Mouse (Mus musculus) small intestine, adult 2 months (tissue): ENCODE results near the gene Cda. TPM values are rescaled to one million over a fixed set of nuclear protein-coding genes. Genes with fewer than 3 reads are reported as not detected.
"Not testable (repeated sequence)": the region's sequence is repeated elsewhere in the genome, so short reads cannot be mapped to it uniquely, and the experiment has no call there.

Experiments used
- H3K27ac ChIP-seq: fragments of 200-500 bp; 2 replicates; pipeline ENCODE4 v1.5.1; 2012; ENCODE audit warnings: low read depth, low read length, control low read depth, inconsistent platforms; ENCODE audit not compliant: insufficient read depth
- H3K27me3 ChIP-seq: fragments of 200-500 bp; 2 replicates; pipeline ENCODE4 v1.6.1; 2012; ENCODE audit warnings: mild to moderate bottlenecking, moderate library complexity, low read length, inconsistent platforms; ENCODE audit not compliant: control insufficient read depth, insufficient read depth
- H3K36me3 ChIP-seq: fragments of 200-500 bp; 2 replicates; pipeline ENCODE4 v1.6.1; 2012; ENCODE audit warnings: mild to moderate bottlenecking, low read length, control low read depth, inconsistent platforms; ENCODE audit not compliant: control insufficient read depth, insufficient read depth
- H3K4me1 ChIP-seq: fragments of 200-500 bp; 2 replicates; pipeline ENCODE4 v1.6.1; 2012; ENCODE audit warnings: low read length, inconsistent platforms, mixed read lengths; ENCODE audit not compliant: control insufficient read depth, insufficient read depth, insufficient read length
- H3K4me3 ChIP-seq: fragments of 200-500 bp; 2 replicates; pipeline ENCODE4 v1.5.1; 2012; ENCODE audit warnings: low read depth, mild to moderate bottlenecking, control low read depth, inconsistent platforms, low read length, moderate library complexity
- CTCF ChIP-seq: fragments of 200-500 bp; IDR thresholded peaks from 2 replicates; pipeline ENCODE4 v1.5.1; 2012; ENCODE audit warnings: low read depth, mild to moderate bottlenecking, control low read depth, inconsistent platforms, low read length, moderate library complexity, mixed read lengths; ENCODE audit not compliant: insufficient replicate concordance, insufficient read length; ENCODE audit errors: extremely low read depth
- POLR2A ChIP-seq: fragments of 200-500 bp; IDR thresholded peaks from 2 replicates; pipeline ENCODE4 v1.6.1; 2012; ENCODE audit warnings: low read depth, mild to moderate bottlenecking, control low read depth, inconsistent platforms, low read length, moderate library complexity
- WGBS: fragments of 180-500 bp; shearing (Covaris S2); methylation state at CpG from one replicate; pipeline ENCODE4 v1.1.7; 2018; 5-methylcytosine and 5-hydroxymethylcytosine counted together
- polyA plus RNA-seq: library from polyadenylated mRNA; depleted of rRNA; stranded (reverse); fragments of >200 nt; gene quantifications from 2 replicates; pipeline ENCODE4 v1.2.3, GENCODE M21; 2012

Cda gene
- polyA plus RNA-seq, 1 experiment = 419 TPM

GRCm38 (mm10) chr4:138335648-138336047 lies 32.1 kb downstream of the Cda start:
- Histone ChIP-seq H3K27ac (no peak overlapping the region), H3K4me1 (peaks cover 12% of the 10 kb centered on the region), H3K36me3 (peaks cover 7% of the 10 kb centered on the region), H3K4me3 (no peak overlapping the region), H3K27me3 (no peaks in the 10 kb centered on the region)
- WGBS = 87% methylated on average over 6 of the region's 6 CpGs
- TF ChIP-seq CTCF (peak; percentile 12; the same call in 1 of the 2 replicates), POLR2A (no peak)

- H3K27me3 ChIP-seq = no peaks in the 10 kb centered on the region
- 86% methylated on average over 12 of the region's 12 CpGs for WGBS
- H3K4me3 ChIP-seq = no peak overlapping the region
- no peak overlapping the region for H3K27ac ChIP-seq
- H3K36me3 ChIP-seq = peaks cover 4% of the 10 kb centered on the region
- peaks cover 12% of the 10 kb centered on the region for H3K4me1 ChIP-seq
- no peak for TF ChIP-seq CTCF
- no peak for TF ChIP-seq POLR2A
Measured at GRCm38 (mm10) chr4:138335036-138335435, 32.8 kb downstream of the Cda start.

GRCm38 (mm10) chr4:138333135-138333534 lies 34.7 kb downstream of the Cda start:
- no peak overlapping the region for H3K4me3 ChIP-seq
- H3K27me3 ChIP-seq = no peaks in the 10 kb centered on the region
- no peaks in the 10 kb centered on the region for H3K36me3 ChIP-seq
- peak overlapping the region; percentile 81 for H3K27ac ChIP-seq
- WGBS = 35% methylated on average over 4 of the region's 4 CpGs
- no peak for TF ChIP-seq POLR2A
- no peak for TF ChIP-seq CTCF
- H3K4me1 ChIP-seq = peaks cover 12% of the 10 kb centered on the region

- peaks cover 12% of the 10 kb centered on the region for H3K4me1 ChIP-seq
- no peaks in the 10 kb centered on the region for H3K36me3 ChIP-seq
- no peak for TF ChIP-seq POLR2A
- TF ChIP-seq CTCF = no peak
- H3K27me3 ChIP-seq = no peaks in the 10 kb centered on the region
- no peak overlapping the region for H3K4me3 ChIP-seq
- 83% methylated on average over 9 of the region's 9 CpGs for WGBS
- H3K27ac ChIP-seq = no peak overlapping the region
Measured at GRCm38 (mm10) chr4:138331647-138332046, 36.1 kb downstream of the Cda start.

- TF ChIP-seq POLR2A (no peak), CTCF (no peak)
Measured at GRCm38 (mm10) chr4:138330264-138330671, 37.5 kb downstream of the Cda start.

GRCm38 (mm10) chr4:138327891-138328470 lies 39.8 kb downstream of the Cda start:
- TF ChIP-seq POLR2A = no peak
- H3K27me3 ChIP-seq = no peaks in the 10 kb centered on the region
- 71% methylated on average over 7 of the region's 7 CpGs for WGBS
- peaks cover 7% of the 10 kb centered on the region for H3K4me1 ChIP-seq
- H3K36me3 ChIP-seq = no peaks in the 10 kb centered on the region
- H3K4me3 ChIP-seq = no peak overlapping the region
- H3K27ac ChIP-seq = no peak overlapping the region

More at GRCm38 (mm10) chr4:138330264-138330671, 37.5 kb downstream of the Cda start:
- no peaks in the 10 kb centered on the region for H3K36me3 ChIP-seq
- H3K27ac ChIP-seq = no peak overlapping the region
- no peaks in the 10 kb centered on the region for H3K27me3 ChIP-seq
- no peak overlapping the region for H3K4me3 ChIP-seq
- H3K4me1 ChIP-seq = peaks cover 14% of the 10 kb centered on the region
- WGBS = 45% methylated on average over 15 of the region's 15 CpGs

- H3K4me1 ChIP-seq, H3K27me3 ChIP-seq, H3K4me3 ChIP-seq, H3K27ac ChIP-seq, H3K36me3 ChIP-seq: not testable (repeated sequence)
- 77% methylated on average over 8 of the region's 12 CpGs for WGBS
Measured at GRCm38 (mm10) chr4:138327155-138327554, 40.6 kb downstream of the Cda start.
